ENCODE assay signal across 27 mouse cellular contexts in the genomic region with DNA sequence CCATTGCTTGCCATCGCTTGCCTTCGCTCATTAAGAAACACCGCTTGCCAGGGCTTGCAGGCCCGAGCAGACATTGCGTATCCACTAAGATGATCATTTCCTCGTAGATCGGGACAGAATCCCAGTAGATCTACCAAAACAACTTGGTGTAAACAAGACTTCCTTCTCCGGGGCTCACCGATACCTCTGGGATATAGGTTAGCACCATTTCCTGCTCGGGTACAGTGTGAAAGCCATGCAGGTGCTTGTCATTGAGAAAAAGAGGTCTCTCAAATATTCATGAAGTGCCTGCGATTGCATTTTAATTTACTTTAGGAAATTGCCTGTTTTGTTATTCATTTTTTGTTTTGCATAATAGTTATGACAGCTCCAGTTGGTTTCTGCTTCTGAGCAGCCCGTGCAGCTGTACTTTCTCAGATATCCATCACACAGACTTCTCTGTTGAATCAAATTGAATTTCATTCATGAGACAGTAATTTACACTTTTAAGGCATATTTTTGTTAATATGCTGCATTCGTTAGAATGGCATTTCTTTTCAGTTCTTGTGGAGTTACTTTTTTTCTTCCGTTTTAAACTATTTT.
DNase-seq lines count a peak whose midpoint lies in the region; ATAC-seq and TF ChIP-seq lines count a peak whose summit lies in the region.
"Had no signal": no experiment of that assay in that cellular context is flagged by ENCODE, and none has a peak within 500 bp of the region (broad histone marks: within the 10 kb centered on the region; RNA-seq: fewer than 3 reads in every experiment).

No protein-coding gene starts in this region.

- H3K27me3 ChIP-seq in forebrain, embryonic 13.5 days: no peaks in the 10 kb centered on the region
- no peaks in the 10 kb centered on the region for H3K27me3 ChIP-seq in forebrain, embryonic 11.5 days (ENCODE audit: control insufficient read depth, insufficient read depth, low read length)
- H3K27me3 ChIP-seq in forebrain, embryonic 15.5 days: no peaks in the 10 kb centered on the region
- H3K27me3 ChIP-seq in forebrain, embryonic 12.5 days: no peaks in the 10 kb centered on the region
- no peaks in the 10 kb centered on the region for H3K27me3 ChIP-seq in heart, embryonic 10.5 days (ENCODE audit: insufficient read depth, poor library complexity, severe bottlenecking)
- no peaks in the 10 kb centered on the region for H3K27me3 ChIP-seq in forebrain, postnatal 0 days (ENCODE audit: insufficient read depth, low read length)
- H3K27me3 ChIP-seq: CH12.LX; embryonic facial prominence, embryonic 13.5 days; embryonic facial prominence, embryonic 15.5 days; Patski had no signal

- no peak overlapping the region; the same call in 1 of the 2 replicates for H3K27ac ChIP-seq in forebrain, embryonic 13.5 days
- no peak overlapping the region for H3K27ac ChIP-seq in forebrain, embryonic 11.5 days (ENCODE audit: low read depth, low read length)
- peak overlapping the region; percentile 51 for H3K27ac ChIP-seq in forebrain, embryonic 15.5 days (replicated peaks)
- H3K27ac ChIP-seq in forebrain, embryonic 12.5 days: no peak overlapping the region
- H3K27ac ChIP-seq in heart, embryonic 10.5 days: no peak overlapping the region
- peak overlapping the region; percentile 30; the same call in 1 of the 2 replicates for H3K27ac ChIP-seq in forebrain, postnatal 0 days (ENCODE audit: low read depth, low read length)
- H3K27ac ChIP-seq: embryonic facial prominence, embryonic 13.5 days; embryonic facial prominence, embryonic 15.5 days had no signal

- no peaks in the 10 kb centered on the region for H3K9me3 ChIP-seq in forebrain, embryonic 13.5 days (replicated peaks)
- no peaks in the 10 kb centered on the region for H3K9me3 ChIP-seq in forebrain, embryonic 11.5 days (ENCODE audit: control insufficient read depth, low read length)
- H3K9me3 ChIP-seq in forebrain, embryonic 15.5 days: no peaks in the 10 kb centered on the region
- H3K9me3 ChIP-seq in forebrain, embryonic 12.5 days: no peaks in the 10 kb centered on the region
- no peaks in the 10 kb centered on the region for H3K9me3 ChIP-seq in heart, embryonic 10.5 days
- H3K9me3 ChIP-seq in forebrain, postnatal 0 days (ENCODE audit: low read length): no peaks in the 10 kb centered on the region
- H3K9me3 ChIP-seq: embryonic facial prominence, embryonic 13.5 days; embryonic facial prominence, embryonic 15.5 days had no signal

- no peak overlapping the region for H3K9ac ChIP-seq in forebrain, embryonic 13.5 days
- no peak overlapping the region for H3K9ac ChIP-seq in forebrain, embryonic 11.5 days (ENCODE audit: low read length)
- H3K9ac ChIP-seq in forebrain, embryonic 15.5 days (replicated peaks): no peak overlapping the region
- no peak overlapping the region for H3K9ac ChIP-seq in forebrain, embryonic 12.5 days
- no peak overlapping the region for H3K9ac ChIP-seq in forebrain, postnatal 0 days
- H3K9ac ChIP-seq: embryonic facial prominence, embryonic 13.5 days; embryonic facial prominence, embryonic 15.5 days had no signal

- no peaks in the 10 kb centered on the region for H3K4me1 ChIP-seq in forebrain, embryonic 13.5 days
- no peaks in the 10 kb centered on the region for H3K4me1 ChIP-seq in forebrain, embryonic 11.5 days (replicated peaks; ENCODE audit: control insufficient read depth, insufficient read depth, low read length)
- 0 out of 2 replicates have a peak, but pooled peaks cover 7% of the 10 kb centered on the region for H3K4me1 ChIP-seq in forebrain, embryonic 15.5 days
- H3K4me1 ChIP-seq in forebrain, embryonic 12.5 days: peaks cover 3% of the 10 kb centered on the region
- no peaks in the 10 kb centered on the region for H3K4me1 ChIP-seq in heart, embryonic 10.5 days
- H3K4me1 ChIP-seq in forebrain, postnatal 0 days (ENCODE audit: insufficient read depth): no peaks in the 10 kb centered on the region

- H3K4me3 ChIP-seq in forebrain, embryonic 13.5 days: no peak overlapping the region
- no peak overlapping the region for H3K4me3 ChIP-seq in forebrain, embryonic 11.5 days (ENCODE audit: low read depth, low read length)
- no peak overlapping the region for H3K4me3 ChIP-seq in forebrain, embryonic 15.5 days
- H3K4me3 ChIP-seq in forebrain, embryonic 12.5 days (replicated peaks): no peak overlapping the region
- H3K4me3 ChIP-seq in heart, embryonic 10.5 days: no peak overlapping the region
- no peak overlapping the region for H3K4me3 ChIP-seq in forebrain, postnatal 0 days (ENCODE audit: low read depth, low read length)
- H3K4me3 ChIP-seq: embryonic facial prominence, embryonic 13.5 days; embryonic facial prominence, embryonic 15.5 days; erythroblast, embryonic 14.5 days had no signal

- no peaks in the 10 kb centered on the region for H3K36me3 ChIP-seq in forebrain, embryonic 13.5 days (ENCODE audit: poor library complexity, severe bottlenecking)
- H3K36me3 ChIP-seq in forebrain, embryonic 11.5 days (ENCODE audit: control insufficient read depth, insufficient read depth, low read length): no peaks in the 10 kb centered on the region
- no peaks in the 10 kb centered on the region for H3K36me3 ChIP-seq in forebrain, embryonic 15.5 days
- H3K36me3 ChIP-seq in forebrain, embryonic 12.5 days (replicated peaks): no peaks in the 10 kb centered on the region
- H3K36me3 ChIP-seq in heart, embryonic 10.5 days: no peaks in the 10 kb centered on the region
- no peaks in the 10 kb centered on the region for H3K36me3 ChIP-seq in forebrain, postnatal 0 days (ENCODE audit: insufficient read depth)
- H3K36me3 ChIP-seq: embryonic facial prominence, embryonic 13.5 days; embryonic facial prominence, embryonic 15.5 days; G1E had no signal

- WGBS in forebrain, embryonic 13.5 days: 85% methylated on average over 14 of the region's 14 CpGs
- 94% methylated on average over 14 of the region's 14 CpGs for WGBS in forebrain, embryonic 11.5 days
- 74% methylated on average over 14 of the region's 14 CpGs for WGBS in forebrain, embryonic 15.5 days
- whole genome bisulfite sequencing in forebrain, embryonic 12.5 days: 87% methylated on average over 14 of the region's 14 CpGs
- WGBS in heart, embryonic 10.5 days: 92% methylated on average over 14 of the region's 14 CpGs
- WGBS in forebrain, postnatal 0 days: 59% methylated on average over 14 of the region's 14 CpGs

- TF ChIP-seq CTCF in forebrain, postnatal 0 days (IDR thresholded peaks at IDR 0.05; ENCODE audit: low read depth): no peak

- DNase-seq in forebrain, embryonic 11.5 days (ENCODE audit: low spot score): no peak
- DNase-seq in heart, adult 11 months: peak; percentile 64
- no peak for DNase-seq in heart, embryonic 10.5 days (ENCODE audit: low spot score)
- peak; percentile 35 for DNase-seq in forebrain, postnatal 0 days
- no peak for DNase-seq in ovary, postnatal 10 days (ENCODE audit: low spot score)
- DNase-seq: adrenal gland, adult 8-10 months; adrenal gland, postnatal 14 days; adrenal gland, postnatal 36 days; B cell, adult 2 months; cerebellum, adult 11 months; cerebellum, adult 18-20 months; cerebellum, adult 8-10 months; cerebellum, adult 9-11 months; cerebellum, postnatal 14 days; cerebellum, postnatal 36 days; embryo, embryonic 11 days had no signal

- H3K4me2 ChIP-seq in forebrain, embryonic 13.5 days: no peak overlapping the region
- H3K4me2 ChIP-seq in forebrain, embryonic 11.5 days (ENCODE audit: low read depth, low read length, severe bottlenecking): no peak overlapping the region
- H3K4me2 ChIP-seq in forebrain, embryonic 15.5 days (replicated peaks): no peak overlapping the region
- H3K4me2 ChIP-seq in forebrain, embryonic 12.5 days: no peak overlapping the region
- no peak overlapping the region for H3K4me2 ChIP-seq in forebrain, postnatal 0 days (ENCODE audit: low read depth)
- H3K4me2 ChIP-seq: embryonic facial prominence, embryonic 13.5 days; embryonic facial prominence, embryonic 15.5 days had no signal

- peak; percentile 69 for ATAC-seq in forebrain, embryonic 13.5 days
- ATAC-seq in forebrain, embryonic 11.5 days (replicated peaks; ENCODE audit: low FRiP score): no peak
- ATAC-seq in forebrain, embryonic 15.5 days (replicated peaks): peak; percentile 41; the same call in 1 of the 2 replicates
- no peak for ATAC-seq in forebrain, embryonic 12.5 days (ENCODE audit: low FRiP score)
- ATAC-seq in forebrain, postnatal 0 days: peak; percentile 71; the same call in 1 of the 2 replicates
- ATAC-seq: activated CD4-positive, CD25-positive, alpha-beta regulatory T cell, adult 4 months; CD4-positive, CD25-positive, alpha-beta regulatory T cell, adult 4 months; Patski had no signal

Comparison
In these comparisons a context has a peak if more than half of its experiments do, and no peak if none do; other contexts are left out.
1. ATAC-seq: peak in forebrain, embryonic 13.5 days (single experiment), forebrain, embryonic 15.5 days (single experiment) and forebrain, postnatal 0 days (single experiment); none in forebrain, embryonic 11.5 days (single experiment) and forebrain, embryonic 12.5 days (single experiment).
2. H3K27ac ChIP-seq: peak in forebrain, embryonic 15.5 days (single experiment) and forebrain, postnatal 0 days (single experiment); none in forebrain, embryonic 13.5 days (single experiment), forebrain, embryonic 11.5 days (single experiment), forebrain, embryonic 12.5 days (single experiment) and heart, embryonic 10.5 days (single experiment).
3. DNase-seq: peak in heart, adult 11 months (single experiment) and forebrain, postnatal 0 days (single experiment); none in forebrain, embryonic 11.5 days (single experiment), heart, embryonic 10.5 days (single experiment) and ovary, postnatal 10 days (single experiment).